Mouse (Mus musculus): ENCODE measurements at regions not wholly inside any gene's neighbourhood (a gene's known extent, or its start where the extent isn't known, plus 50 kb on each side); places are given as distances from the start of the nearest gene placed in this dataset.

GRCm38 (mm10) chr7:133376833-133377484 is 225.0 kb downstream of the Tex36 start:
- TF ChIP-seq CTCF (IDR thresholded peaks at IDR 0.05; ENCODE audit: insufficient read depth, low read depth, low read length): no peak
- TF ChIP-seq POLR2A (IDR thresholded peaks at IDR 0.05; ENCODE audit: insufficient read depth, low read depth, low read length): no peak

All from olfactory bulb, adult 2 months (tissue).